Mouse (Mus musculus) hindbrain, embryonic 13.5 days (tissue): ENCODE measurements around the gene Sae1. TPM values are rescaled to one million over a fixed set of nuclear protein-coding genes. Genes with fewer than 3 reads are reported as not detected.

Experiments
- ATAC-seq: fragments of 200-750 bp; cut with Nextera tagmentation; 2 replicates; pipeline ENCODE4 v1.8.0; 2017; ENCODE audit warnings: moderate TSS enrichment; ENCODE audit not compliant: low FRiP score
- H3K27ac ChIP-seq: fragments of 300-500 bp; sonication (generic); 2 replicates; pipeline ENCODE4 v1.5.1; 2015; ENCODE audit warnings: inconsistent platforms, mild to moderate bottlenecking, moderate library complexity
- H3K27me3 ChIP-seq: fragments of 300-500 bp; sonication (generic); 2 replicates; pipeline ENCODE4 v1.6.1; 2015; ENCODE audit warnings: mild to moderate bottlenecking, inconsistent platforms
- H3K36me3 ChIP-seq: fragments of 300-500 bp; sonication (generic); 2 replicates; pipeline ENCODE4 v1.6.1; 2015; ENCODE audit warnings: mild to moderate bottlenecking, inconsistent platforms
- H3K4me1 ChIP-seq: fragments of 300-500 bp; sonication (generic); replicated peaks from 2 replicates; pipeline ENCODE4 v1.6.1; 2015; ENCODE audit warnings: inconsistent platforms
- H3K4me2 ChIP-seq: fragments of 300-500 bp; sonication (generic); 2 replicates; pipeline ENCODE4 v1.6.1; 2015; ENCODE audit warnings: inconsistent platforms, mild to moderate bottlenecking, moderate library complexity
- H3K4me3 ChIP-seq: fragments of 300-500 bp; sonication (generic); 2 replicates; pipeline ENCODE4 v1.5.1; 2015; ENCODE audit warnings: mild to moderate bottlenecking, inconsistent platforms
- H3K9ac ChIP-seq: fragments of 300-500 bp; sonication (generic); 2 replicates; pipeline ENCODE4 v1.6.1; 2015; ENCODE audit warnings: mild to moderate bottlenecking, inconsistent platforms
- H3K9me3 ChIP-seq: fragments of 300-500 bp; sonication (generic); 2 replicates; pipeline ENCODE4 v1.6.1; 2016; ENCODE audit warnings: inconsistent platforms
- WGBS: fragments of 180-500 bp; shearing (Covaris S2); methylation state at CpG from one replicate; pipeline ENCODE4 v1.1.7; 2015; 5-methylcytosine and 5-hydroxymethylcytosine counted together
- polyA plus RNA-seq: library from polyadenylated mRNA; unstranded; fragments of >200 nt; fragmentation: Nextera tagmentation; extraction: Ambion mirVana; gene quantifications from 2 replicates; pipeline ENCODE4 v1.2.1, GENCODE M21; 2015

Sae1 gene
- polyA plus RNA-seq, 1 experiment from 2014 or later: 260 TPM

- 61% methylated on average over 2 of the region's 2 CpGs for WGBS
- Histone ChIP-seq H3K9me3 (no peaks in the 10 kb centered on the region), H3K4me3 (no peak overlapping the region), H3K4me2 (no peak overlapping the region), H3K36me3 (peaks cover 17% of the 10 kb centered on the region), H3K27me3 (no peaks in the 10 kb centered on the region), H3K27ac (peak overlapping the region; percentile 13), H3K4me1 (peaks cover 24% of the 10 kb centered on the region), H3K9ac (0 out of 2 replicates have a peak overlapping the region, but pooled peaks have one; percentile 30)
- ATAC-seq: no peak
Measured at GRCm38 (mm10) chr7:16412930-16413329, 25.3 kb upstream of the Sae1 start.

- 88% methylated on average over 8 of the region's 8 CpGs for WGBS
- Histone ChIP-seq H3K36me3 (peaks cover 11% of the 10 kb centered on the region), H3K4me1 (peaks cover 28% of the 10 kb centered on the region), H3K9me3 (no peaks in the 10 kb centered on the region), H3K9ac (no peak overlapping the region), H3K27me3 (no peaks in the 10 kb centered on the region), H3K4me3 (no peak overlapping the region), H3K4me2 (no peak overlapping the region), H3K27ac (peak overlapping the region; percentile 13; the same call in 1 of the 2 replicates)
- ATAC-seq: no peak
Measured at GRCm38 (mm10) chr7:16412220-16412896, 24.8 kb upstream of the Sae1 start.

GRCm38 (mm10) chr7:16411100-16411499 is 23.5 kb upstream of the Sae1 start:
- no peak overlapping the region for H3K4me3 ChIP-seq
- WGBS: 88% methylated on average over 5 of the region's 5 CpGs
- no peak overlapping the region for H3K4me2 ChIP-seq
- H3K27me3 ChIP-seq: no peaks in the 10 kb centered on the region
- no peak overlapping the region for H3K9ac ChIP-seq
- no peaks in the 10 kb centered on the region; the same call in 1 of the 2 replicates for H3K36me3 ChIP-seq
- no peaks in the 10 kb centered on the region for H3K9me3 ChIP-seq
- H3K4me1 ChIP-seq: peaks cover 32% of the 10 kb centered on the region
- no peak for ATAC-seq
- no peak overlapping the region for H3K27ac ChIP-seq

GRCm38 (mm10) chr7:16406978-16407377 is 19.4 kb upstream of the Sae1 start:
- 97% methylated on average over 3 of the region's 3 CpGs for WGBS
- Histone ChIP-seq H3K4me3 (no peak overlapping the region), H3K4me1 (peaks cover 42% of the 10 kb centered on the region), H3K36me3 (no peaks in the 10 kb centered on the region; the same call in 1 of the 2 replicates), H3K27ac (no peak overlapping the region), H3K9ac (no peak overlapping the region), H3K4me2 (no peak overlapping the region), H3K9me3 (no peaks in the 10 kb centered on the region), H3K27me3 (no peaks in the 10 kb centered on the region)
- ATAC-seq: no peak

GRCm38 (mm10) chr7:16405516-16406351 is 18.1 kb upstream of the Sae1 start:
- Histone ChIP-seq H3K9me3 (no peaks in the 10 kb centered on the region), H3K9ac (peak overlapping the region; percentile 69), H3K4me2 (peak overlapping the region; percentile 41), H3K4me3 (0 out of 2 replicates have a peak overlapping the region, but pooled peaks have one; percentile 4), H3K36me3 (no peaks in the 10 kb centered on the region; the same call in 1 of the 2 replicates), H3K4me1 (peaks cover 39% of the 10 kb centered on the region), H3K27ac (peak overlapping the region; percentile 79), H3K27me3 (no peaks in the 10 kb centered on the region)
- WGBS: 65% methylated on average over 11 of the region's 11 CpGs
- no peak for ATAC-seq

- Histone ChIP-seq H3K4me3 (no peak overlapping the region), H3K9ac (peak overlapping the region; percentile 69), H3K36me3 (no peaks in the 10 kb centered on the region), H3K27ac (peak overlapping the region; percentile 79), H3K4me2 (peak overlapping the region; percentile 91), H3K9me3 (no peaks in the 10 kb centered on the region), H3K27me3 (no peaks in the 10 kb centered on the region), H3K4me1 (peaks cover 39% of the 10 kb centered on the region)
- ATAC-seq: no peak
- 72% methylated on average over 2 of the region's 2 CpGs for WGBS
Measured at GRCm38 (mm10) chr7:16405073-16405455, 17.5 kb upstream of the Sae1 start.

- no peaks in the 10 kb centered on the region for H3K27me3 ChIP-seq
- peaks cover 39% of the 10 kb centered on the region for H3K4me1 ChIP-seq
- 87% methylated on average over 3 of the region's 3 CpGs for WGBS
- no peaks in the 10 kb centered on the region for H3K36me3 ChIP-seq
- peak overlapping the region; percentile 77 for H3K27ac ChIP-seq
- H3K9ac ChIP-seq: peak overlapping the region; percentile 69
- 0 out of 2 replicates have a peak overlapping the region, but pooled peaks have one; percentile 9 for H3K4me3 ChIP-seq
- no peak for ATAC-seq
- peak overlapping the region; percentile 91 for H3K4me2 ChIP-seq
- no peaks in the 10 kb centered on the region for H3K9me3 ChIP-seq
Measured at GRCm38 (mm10) chr7:16404315-16405072, 16.9 kb upstream of the Sae1 start.

GRCm38 (mm10) chr7:16402968-16403948 is 15.7 kb upstream of the Sae1 start:
- H3K4me1 ChIP-seq: peaks cover 45% of the 10 kb centered on the region

GRCm38 (mm10) chr7:16402449-16402848 is 14.8 kb upstream of the Sae1 start:
- Histone ChIP-seq H3K4me1 (peaks cover 38% of the 10 kb centered on the region), H3K27me3 (no peaks in the 10 kb centered on the region), H3K36me3 (no peaks in the 10 kb centered on the region), H3K9ac (peak overlapping the region; percentile 100), H3K4me3 (peak overlapping the region; percentile 94), H3K4me2 (peak overlapping the region; percentile 91), H3K9me3 (no peaks in the 10 kb centered on the region), H3K27ac (peak overlapping the region; percentile 100)
- no peak for ATAC-seq
- under 1% methylated on average over 9 of the region's 9 CpGs for WGBS

More at GRCm38 (mm10) chr7:16402968-16403948, 15.7 kb upstream of the Sae1 start:
- Histone ChIP-seq H3K4me2 (peak overlapping the region; percentile 91), H3K9ac (peak overlapping the region; percentile 100), H3K36me3 (no peaks in the 10 kb centered on the region), H3K9me3 (no peaks in the 10 kb centered on the region), H3K27me3 (no peaks in the 10 kb centered on the region), H3K27ac (peak overlapping the region; percentile 100), H3K4me3 (peak overlapping the region; percentile 94)
- 19% methylated on average over 21 of the region's 21 CpGs for WGBS
- no peak for ATAC-seq

- Histone ChIP-seq H3K27me3 (no peaks in the 10 kb centered on the region), H3K4me1 (peaks cover 38% of the 10 kb centered on the region), H3K4me3 (peak overlapping the region; percentile 94), H3K36me3 (no peaks in the 10 kb centered on the region), H3K9me3 (no peaks in the 10 kb centered on the region), H3K4me2 (peak overlapping the region; percentile 91), H3K9ac (peak overlapping the region; percentile 100), H3K27ac (peak overlapping the region; percentile 100)
- no peak for ATAC-seq
- WGBS: 0% methylated on average over 17 of the region's 17 CpGs
Measured at GRCm38 (mm10) chr7:16401991-16402431, 14.4 kb upstream of the Sae1 start.
